Mouse (Mus musculus) limb, embryonic 14.5 days (tissue): Measurements from ENCODE around the gene Slc25a18. TPM values are rescaled to one million over a fixed set of nuclear protein-coding genes. Genes with fewer than 3 reads are reported as not detected.

ENCODE experiments used
- ATAC-seq: fragments of 200-750 bp; cut with Nextera tagmentation; 2 replicates; pipeline ENCODE4 v1.8.0; 2017; ENCODE audit warnings: low read depth, moderate number of reproducible peaks, moderate TSS enrichment; ENCODE audit not compliant: low FRiP score
- DNase-seq: peaks from one replicate; pipeline ENCODE4 v3.0.0-alpha.2; 2015; ENCODE audit warnings: low spot score
- H3K27ac ChIP-seq: fragments of 300-500 bp; sonication (generic); replicated peaks from 2 replicates; pipeline ENCODE4 v1.5.1; 2014; ENCODE audit warnings: low read depth, mild to moderate bottlenecking, low read length, moderate library complexity, mixed read lengths
- H3K27me3 ChIP-seq: fragments of 300-500 bp; sonication (generic); 2 replicates; pipeline ENCODE4 v1.6.1; 2014; ENCODE audit warnings: low read length, mixed read lengths; ENCODE audit not compliant: control insufficient read depth, insufficient read depth
- H3K36me3 ChIP-seq: fragments of 300-500 bp; sonication (generic); 2 replicates; pipeline ENCODE4 v1.6.1; 2014; ENCODE audit warnings: mild to moderate bottlenecking, low read length, moderate library complexity, mixed read lengths; ENCODE audit not compliant: control insufficient read depth, insufficient read depth
- H3K4me1 ChIP-seq: fragments of 300-500 bp; sonication (generic); 2 replicates; pipeline ENCODE4 v1.6.1; 2014; ENCODE audit warnings: antibody characterized with exemption, low read length, mixed read lengths; ENCODE audit not compliant: control insufficient read depth, insufficient read depth
- H3K4me2 ChIP-seq: fragments of 300-500 bp; sonication (generic); replicated peaks from 2 replicates; pipeline ENCODE4 v1.6.1; 2014; ENCODE audit warnings: low read depth, mild to moderate bottlenecking, low read length, moderate library complexity; ENCODE audit not compliant: severe bottlenecking
- H3K4me3 ChIP-seq: fragments of 300-500 bp; sonication (generic); replicated peaks from 2 replicates; pipeline ENCODE4 v1.5.1; 2014; ENCODE audit warnings: low read length
- H3K9ac ChIP-seq: fragments of 300-500 bp; sonication (generic); 2 replicates; pipeline ENCODE4 v1.6.1; 2014; ENCODE audit warnings: mild to moderate bottlenecking, low read depth, low read length, moderate library complexity; ENCODE audit not compliant: severe bottlenecking
- H3K9me3 ChIP-seq: fragments of 300-500 bp; sonication (generic); 2 replicates; pipeline ENCODE4 v1.6.1; 2016; ENCODE audit warnings: low read length; ENCODE audit not compliant: control insufficient read depth
- POLR2A ChIP-seq: fragments of 200-500 bp; IDR thresholded peaks from 2 replicates; pipeline ENCODE4 v1.8.0; 2012; ENCODE audit warnings: inconsistent platforms, mild to moderate bottlenecking, moderate library complexity, borderline replicate concordance; ENCODE audit not compliant: insufficient read depth, insufficient read length; ENCODE audit errors: extremely low read depth
- WGBS: fragments of 180-500 bp; shearing (Covaris S2); extraction: QIAGEN DNeasy Blood & Tissue Kit; methylation state at CpG from one replicate; pipeline ENCODE4 v1.1.7; 2014; 5-methylcytosine and 5-hydroxymethylcytosine counted together
- polyA plus RNA-seq, 2 experiments: library from polyadenylated mRNA; depleted of rRNA in 1 of 2; stranded (reverse) in 1 of 2; unstranded in 1 of 2; fragments of >200 nt; fragmentation: Nextera tagmentation in 1 of 2; extraction: Ambion mirVana in 1 of 2; gene quantifications; 2 replicates each; pipeline versions ENCODE4 v1.2.1 to v1.2.3; 2012 to 2014

Gene Slc25a18
- polyA plus RNA-seq, 2 experiments = 0.64 to 0.96 TPM

- 82% methylated on average over 6 of the region's 6 CpGs for WGBS
- ATAC-seq (no peak), DNase-seq (no peak)
- Histone ChIP-seq H3K9ac (no peak overlapping the region), H3K9me3 (no peaks in the 10 kb centered on the region), H3K27ac (no peak overlapping the region), H3K36me3 (no peaks in the 10 kb centered on the region), H3K4me2 (no peak overlapping the region), H3K27me3 (no peaks in the 10 kb centered on the region), H3K4me1 (no peaks in the 10 kb centered on the region), H3K4me3 (no peak overlapping the region)
- no peak for TF ChIP-seq POLR2A
Measured at GRCm38 (mm10) chr6:120773763-120774162, 385 bp downstream of the Slc25a18 start.

- Histone ChIP-seq H3K9ac (no peak overlapping the region), H3K4me3 (no peak overlapping the region), H3K9me3 (no peaks in the 10 kb centered on the region), H3K4me2 (no peak overlapping the region), H3K27ac (no peak overlapping the region), H3K4me1 (no peaks in the 10 kb centered on the region), H3K27me3 (no peaks in the 10 kb centered on the region), H3K36me3 (no peaks in the 10 kb centered on the region)
- TF ChIP-seq POLR2A = no peak
- no peak for ATAC-seq
- DNase-seq = no peak
- WGBS = 87% methylated on average over 3 of the region's 3 CpGs
Measured at GRCm38 (mm10) chr6:120776286-120776685, 2.9 kb downstream of the Slc25a18 start.

- Histone ChIP-seq H3K36me3 (no peaks in the 10 kb centered on the region), H3K27ac (no peak overlapping the region), H3K4me1 (no peaks in the 10 kb centered on the region), H3K4me3 (no peak overlapping the region), H3K4me2 (no peak overlapping the region), H3K27me3 (no peaks in the 10 kb centered on the region), H3K9ac (no peak overlapping the region), H3K9me3 (no peaks in the 10 kb centered on the region)
- ATAC-seq (no peak), DNase-seq (no peak)
- WGBS = 85% methylated on average over 9 of the region's 9 CpGs
- TF ChIP-seq POLR2A = no peak
Measured at GRCm38 (mm10) chr6:120777533-120777932, 4.2 kb downstream of the Slc25a18 start.

GRCm38 (mm10) chr6:120778226-120778625 is 4.8 kb downstream of the Slc25a18 start:
- Histone ChIP-seq H3K9ac (no peak overlapping the region), H3K27ac (no peak overlapping the region), H3K9me3 (no peaks in the 10 kb centered on the region), H3K36me3 (no peaks in the 10 kb centered on the region), H3K27me3 (no peaks in the 10 kb centered on the region), H3K4me1 (no peaks in the 10 kb centered on the region), H3K4me3 (no peak overlapping the region), H3K4me2 (no peak overlapping the region)
- ATAC-seq (no peak), DNase-seq (no peak)
- WGBS = 48% methylated on average over 3 of the region's 3 CpGs
- TF ChIP-seq POLR2A = no peak

- no peak overlapping the region for H3K4me2 ChIP-seq
- no peak for TF ChIP-seq POLR2A
- H3K9ac ChIP-seq = no peak overlapping the region
- H3K4me3 ChIP-seq = no peak overlapping the region
- no peaks in the 10 kb centered on the region for H3K4me1 ChIP-seq
- no peaks in the 10 kb centered on the region for H3K9me3 ChIP-seq
- no peaks in the 10 kb centered on the region for H3K36me3 ChIP-seq
- H3K27ac ChIP-seq = no peak overlapping the region
- DNase-seq (no peak), ATAC-seq (no peak)
- whole genome bisulfite sequencing = 91% methylated on average over 2 of the region's 2 CpGs
- H3K27me3 ChIP-seq = no peaks in the 10 kb centered on the region
Measured at GRCm38 (mm10) chr6:120782948-120783347, 9.6 kb downstream of the Slc25a18 start.

- H3K27me3 ChIP-seq = no peaks in the 10 kb centered on the region
- no peak overlapping the region for H3K27ac ChIP-seq
- H3K36me3 ChIP-seq = no peaks in the 10 kb centered on the region
- no peak for DNase-seq
- H3K4me2 ChIP-seq = no peak overlapping the region
- H3K9me3 ChIP-seq = no peaks in the 10 kb centered on the region
- no peak overlapping the region for H3K4me3 ChIP-seq
- 58% methylated on average over 7 of the region's 7 CpGs for WGBS
- no peak for TF ChIP-seq POLR2A
- no peak overlapping the region for H3K9ac ChIP-seq
- H3K4me1 ChIP-seq = no peaks in the 10 kb centered on the region
- no peak for ATAC-seq
Measured at GRCm38 (mm10) chr6:120784351-120784750, 11.0 kb downstream of the Slc25a18 start.
